Mouse (Mus musculus): ENCODE measurements around the gene Slc26a5. TPM values are rescaled to one million over a fixed set of nuclear protein-coding genes. Genes with fewer than 3 reads are reported as not detected.

Gene Slc26a5
- polyA plus RNA-seq, 1 experiment from 2014 or later = not detected

DNA sequence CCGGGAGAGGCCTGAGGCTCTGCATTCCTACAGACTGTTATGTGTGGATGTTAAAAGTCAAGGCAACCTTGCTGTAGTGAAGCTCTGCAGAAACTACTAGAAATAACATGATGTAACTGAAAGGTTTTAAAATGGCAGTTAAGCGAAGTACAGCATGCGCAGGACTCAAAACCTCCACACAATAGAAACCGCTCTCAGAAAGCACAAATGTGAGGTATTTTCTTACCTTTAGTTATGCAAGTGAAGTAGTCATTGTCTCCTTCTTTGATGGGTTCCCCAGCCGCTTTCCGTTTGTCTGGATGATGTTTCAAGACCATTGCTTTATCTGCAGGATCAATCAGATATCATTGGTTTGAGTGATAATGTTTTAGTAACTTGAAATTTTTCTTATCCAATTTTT, 88.9 kb downstream of the Slc26a5 start:
- H3K36me3 ChIP-seq = peaks cover 55% of the 10 kb centered on the region
- no peaks in the 10 kb centered on the region for H3K27me3 ChIP-seq
- no peaks in the 10 kb centered on the region for H3K4me1 ChIP-seq
- no peaks in the 10 kb centered on the region for H3K9me3 ChIP-seq (replicated peaks)
- H3K4me3 ChIP-seq (replicated peaks) = no peak overlapping the region
- no peak overlapping the region for H3K27ac ChIP-seq (replicated peaks)
- no peak overlapping the region for H3K9ac ChIP-seq
- WGBS = 92% methylated on average over 6 of the region's 6 CpGs
- no peak for ATAC-seq (ENCODE audit: insufficient number of reproducible peaks, low FRiP score, low TSS enrichment, low read depth)
- H3K4me2 ChIP-seq (replicated peaks) = no peak overlapping the region

- H3K27me3 ChIP-seq = no peaks in the 10 kb centered on the region
- no peak overlapping the region for H3K4me3 ChIP-seq (replicated peaks)
- WGBS = 89% methylated on average over 6 of the region's 6 CpGs
- no peak overlapping the region for H3K27ac ChIP-seq (replicated peaks)
- no peaks in the 10 kb centered on the region for H3K4me1 ChIP-seq
- ATAC-seq (ENCODE audit: insufficient number of reproducible peaks, low FRiP score, low TSS enrichment, low read depth) = no peak
- no peak overlapping the region for H3K9ac ChIP-seq
- no peak overlapping the region for H3K4me2 ChIP-seq (replicated peaks)
- H3K36me3 ChIP-seq = peaks cover 53% of the 10 kb centered on the region
- no peaks in the 10 kb centered on the region for H3K9me3 ChIP-seq (replicated peaks)
Measured at GRCm38 (mm10) chr5:21769841-21770240, 95.6 kb downstream of the Slc26a5 start.

DNA sequence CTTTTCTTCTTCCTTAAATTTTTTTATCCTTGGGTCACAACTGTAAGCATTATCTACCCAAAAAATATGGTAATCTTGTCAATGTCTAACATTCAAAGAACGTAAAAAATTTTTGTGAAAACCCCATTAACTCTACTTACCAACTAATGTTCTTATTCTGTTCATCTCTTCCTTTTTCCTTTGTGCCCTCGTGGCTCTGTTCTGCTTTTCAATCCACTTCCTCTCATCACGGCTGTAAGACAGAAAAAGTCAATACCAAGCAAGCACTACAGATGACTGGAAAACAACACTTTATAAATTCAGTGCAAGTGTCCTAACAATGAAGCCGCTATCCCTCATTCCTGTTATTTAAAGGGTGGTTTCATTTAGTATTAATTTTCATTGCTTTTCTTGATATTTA, 96.9 kb downstream of the Slc26a5 start:
- no peak for ATAC-seq (ENCODE audit: insufficient number of reproducible peaks, low FRiP score, low TSS enrichment, low read depth)
- no peaks in the 10 kb centered on the region for H3K27me3 ChIP-seq
- no peak overlapping the region for H3K4me2 ChIP-seq (replicated peaks)
- 89% methylated on average over 4 of the region's 4 CpGs for WGBS
- no peak overlapping the region for H3K4me3 ChIP-seq (replicated peaks)
- no peak overlapping the region for H3K9ac ChIP-seq
- H3K4me1 ChIP-seq = no peaks in the 10 kb centered on the region
- H3K36me3 ChIP-seq = peaks cover 57% of the 10 kb centered on the region
- H3K9me3 ChIP-seq (replicated peaks) = no peaks in the 10 kb centered on the region
- no peak overlapping the region for H3K27ac ChIP-seq (replicated peaks)

Other genes with a start within 250 kb of the Slc26a5 start
- gene Fbxl13, start 220.0 kb downstream of the Slc26a5 start, polyA plus RNA-seq (2015; fragmentation: Nextera tagmentation; extraction: Ambion mirVana) = 0.46 and 0.87 TPM in 2 replicates
- 32.8 and 36.9 TPM in 2 replicates for gene Armc10, start 219.8 kb downstream of the Slc26a5 start, polyA plus RNA-seq (2015; fragmentation: Nextera tagmentation; extraction: Ambion mirVana)
- gene Napepld, start 164.2 kb downstream of the Slc26a5 start, polyA plus RNA-seq (2015; fragmentation: Nextera tagmentation; extraction: Ambion mirVana) = 2.2 and 2.8 TPM in 2 replicates
- gene Pmpcb, start 128.5 kb downstream of the Slc26a5 start, polyA plus RNA-seq (2015; fragmentation: Nextera tagmentation; extraction: Ambion mirVana) = 72.2 and 74.6 TPM in 2 replicates
- 51.8 and 55.3 TPM in 2 replicates for gene Dnajc2, start 80.4 kb downstream of the Slc26a5 start, polyA plus RNA-seq (2015; fragmentation: Nextera tagmentation; extraction: Ambion mirVana)
- gene Psmc2, start 80.3 kb downstream of the Slc26a5 start, polyA plus RNA-seq (2015; fragmentation: Nextera tagmentation; extraction: Ambion mirVana) = 166 and 171 TPM in 2 replicates